Mouse (Mus musculus) left cerebral cortex, postnatal 25 days (tissue): ENCODE measurements around the gene Fbxo42. TPM values are rescaled to one million over a fixed set of nuclear protein-coding genes. Genes with fewer than 3 reads are reported as not detected.
A peak's percentile ranks its signal among the peaks of the same experiment; 100 is the strongest.

Experiments
- DNase-seq, 2 experiments: peaks; one replicate each; pipeline ENCODE4 v3.0.0; 2022; ENCODE audit warnings: low spot score in 2 of 2, mixed read lengths in 1 of 2
- intact Hi-C: fragments of 180-260 bp; cut with DNase I; formaldehyde crosslinking; loops from one replicate; pipeline ENCODE4 v1.15.1; 2025
- total RNA-seq, 2 experiments: library from RNA; stranded (reverse); gene quantifications; 2 replicates each; pipeline ENCODE4 v1.2.3; 2021

The Fbxo42 gene
- total RNA-seq, 2 experiments from 2014 or later = 31.4 to 32.3 TPM

DNA sequence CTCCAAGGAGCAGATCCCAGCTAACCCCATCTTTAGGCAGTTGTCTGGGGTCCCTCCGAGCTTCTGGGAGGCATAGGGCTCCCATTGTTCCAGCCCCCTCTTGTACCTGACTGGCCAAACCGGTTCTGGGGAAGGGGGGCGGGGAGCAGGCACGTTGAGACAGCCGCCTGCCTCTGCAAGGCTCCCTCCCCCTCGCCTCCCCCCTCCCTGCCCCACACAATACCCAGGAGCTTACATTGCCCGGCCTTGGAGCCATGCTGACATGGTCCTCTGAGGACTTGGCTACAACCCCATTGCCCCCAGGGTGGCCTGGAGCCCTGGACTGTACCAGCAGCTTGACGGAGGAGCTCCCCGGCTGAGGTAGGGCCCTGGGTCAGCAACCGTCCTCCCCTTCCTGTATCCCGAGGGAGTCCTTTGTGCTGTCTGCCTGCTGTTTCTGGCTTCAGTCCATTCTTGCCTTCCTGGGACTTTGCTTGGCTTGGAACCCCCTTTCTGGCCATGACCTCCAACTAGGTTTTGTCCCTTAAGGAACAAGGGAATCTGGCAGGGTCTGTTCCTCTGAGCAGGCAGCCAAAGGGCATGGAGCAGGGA is 95.0 kb downstream of the Fbxo42 start:
- DNase-seq = peak in 1 of 2 experiments; percentile 57
- intact Hi-C loops = no loop called here

DNA sequence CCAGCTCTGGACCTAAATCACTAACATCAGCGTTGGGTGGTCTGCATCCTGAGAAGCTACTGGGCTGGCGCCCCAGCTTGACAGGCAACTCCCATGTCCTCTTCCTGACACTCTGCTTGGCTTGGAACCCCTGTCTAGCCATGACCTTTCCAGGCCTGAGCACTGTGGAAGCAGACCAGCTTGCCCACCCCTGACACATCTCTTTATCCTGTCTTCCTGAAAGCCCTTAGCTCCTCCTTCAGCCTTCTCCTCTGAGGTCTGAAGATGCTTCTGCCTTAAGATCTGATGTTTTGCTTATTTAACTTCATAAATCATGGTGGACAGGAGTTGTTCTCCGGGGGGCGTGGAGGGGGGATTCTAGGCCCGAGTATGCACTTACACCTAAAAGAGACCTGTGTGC is 95.9 kb downstream of the Fbxo42 start:
- no peak for DNase-seq
- intact Hi-C loops = no loop called here

DNA sequence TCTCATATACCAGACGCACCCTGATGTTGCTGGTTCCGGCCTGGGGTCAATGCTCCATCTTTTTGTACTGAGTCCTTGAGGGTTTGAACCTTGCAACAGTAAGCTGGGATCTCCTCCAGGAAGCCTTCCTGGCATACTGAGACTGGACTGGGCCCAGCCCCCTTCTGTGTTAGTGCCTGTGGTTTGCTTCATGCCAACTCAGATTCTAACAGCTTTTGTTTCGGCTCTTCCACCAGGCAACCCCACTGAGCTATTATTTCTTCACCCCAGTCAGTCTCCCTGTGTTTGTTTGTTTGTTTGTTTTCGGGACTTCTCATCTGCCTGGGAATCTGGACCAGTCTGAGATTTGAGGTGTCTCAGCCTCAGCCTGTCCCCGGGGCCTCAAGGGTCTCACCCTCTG is 96.7 kb downstream of the Fbxo42 start:
- intact Hi-C loops = no loop called here
- DNase-seq = peak in 1 of 2 experiments; percentile 20

DNA sequence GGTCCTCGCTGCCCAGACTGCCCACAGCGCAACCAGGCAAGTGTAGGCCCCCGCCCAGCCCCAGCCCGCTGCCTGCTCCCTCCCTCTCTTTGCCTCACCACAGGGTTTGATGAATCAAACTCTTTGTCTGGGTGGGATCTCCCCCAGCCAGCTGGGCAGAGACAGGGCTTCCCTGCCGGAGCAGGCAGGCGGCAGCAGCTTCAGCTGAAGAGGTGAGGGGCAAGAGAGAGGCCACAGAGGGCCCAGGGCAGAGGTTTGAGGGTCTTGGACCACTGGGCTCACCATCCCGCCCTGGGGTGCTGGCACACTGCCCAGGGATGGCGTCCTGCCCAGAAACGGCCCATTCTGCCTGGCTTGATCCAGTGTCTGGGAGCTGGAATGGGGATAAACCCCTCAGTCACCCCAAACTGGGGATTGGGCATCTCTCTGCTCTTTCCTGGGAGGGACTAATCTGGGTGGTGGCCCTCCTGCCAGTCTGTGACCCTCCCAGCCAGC is 97.3 kb downstream of the Fbxo42 start:
- DNase-seq = peak; percentile 53 to 55
- intact Hi-C loops = no loop called here

DNA sequence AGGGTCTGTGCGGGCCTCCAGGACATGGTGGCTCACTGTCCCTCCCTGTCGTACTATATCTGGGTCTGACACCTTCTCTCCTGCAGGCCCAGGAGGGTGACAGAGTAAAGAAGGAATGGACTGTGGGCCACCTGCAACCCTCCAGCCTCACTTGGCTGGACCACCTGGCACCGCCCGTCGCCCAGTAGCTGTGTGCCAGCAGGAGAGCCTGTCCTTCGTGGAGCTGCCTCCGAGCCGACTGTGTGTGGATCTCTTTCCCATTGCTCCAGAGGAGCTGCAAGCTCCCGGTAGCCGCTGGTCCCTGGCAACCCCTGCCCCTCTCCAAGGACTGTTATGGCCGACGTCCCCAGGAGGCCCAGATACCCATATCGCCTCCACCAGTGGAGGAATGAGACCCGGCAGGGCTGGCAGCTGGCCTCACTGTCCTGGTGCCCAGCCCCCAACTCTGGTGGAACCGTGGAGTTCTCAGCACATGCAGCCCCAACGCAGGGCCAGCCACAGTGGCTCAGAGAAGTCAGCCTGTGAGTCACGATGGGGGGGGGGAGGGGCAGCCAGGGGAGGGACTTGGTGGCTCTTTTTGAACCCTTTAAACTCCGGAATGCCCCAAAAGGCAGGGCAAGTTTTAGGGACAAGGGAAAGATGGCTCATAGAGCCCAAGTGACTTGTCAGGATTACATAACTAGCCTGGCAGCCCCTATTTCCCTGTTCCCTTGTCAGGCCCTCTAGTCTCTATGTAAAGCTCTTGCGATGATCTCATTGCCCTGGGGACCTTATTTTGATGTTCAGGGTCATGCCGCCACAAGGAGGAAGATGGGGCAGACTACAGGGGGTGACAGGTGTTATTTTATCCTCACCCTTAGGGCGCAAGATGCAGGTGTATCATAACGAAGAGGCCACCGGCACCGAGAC is 98.6 kb downstream of the Fbxo42 start:
- intact Hi-C loops = no loop called here
- DNase-seq = no peak

DNA sequence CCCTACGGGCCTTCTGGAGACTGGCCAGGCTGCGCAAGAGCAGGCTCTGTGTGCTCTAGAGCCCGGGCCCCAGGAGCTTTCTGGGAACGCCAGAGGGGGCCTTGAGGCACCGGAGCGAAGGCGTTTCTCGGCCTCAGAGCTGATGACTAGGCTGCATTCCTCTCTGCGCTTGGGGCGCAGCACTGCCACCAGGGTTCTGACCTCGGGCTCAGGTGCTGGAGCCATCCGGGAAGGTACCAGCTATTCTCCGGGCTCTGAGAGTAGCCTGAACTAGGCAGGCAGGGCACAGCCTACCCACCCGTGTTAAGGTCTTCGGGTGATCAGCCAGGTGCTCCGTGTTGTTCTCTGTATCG is 99.3 kb downstream of the Fbxo42 start:
- intact Hi-C loops = no loop called here

DNA sequence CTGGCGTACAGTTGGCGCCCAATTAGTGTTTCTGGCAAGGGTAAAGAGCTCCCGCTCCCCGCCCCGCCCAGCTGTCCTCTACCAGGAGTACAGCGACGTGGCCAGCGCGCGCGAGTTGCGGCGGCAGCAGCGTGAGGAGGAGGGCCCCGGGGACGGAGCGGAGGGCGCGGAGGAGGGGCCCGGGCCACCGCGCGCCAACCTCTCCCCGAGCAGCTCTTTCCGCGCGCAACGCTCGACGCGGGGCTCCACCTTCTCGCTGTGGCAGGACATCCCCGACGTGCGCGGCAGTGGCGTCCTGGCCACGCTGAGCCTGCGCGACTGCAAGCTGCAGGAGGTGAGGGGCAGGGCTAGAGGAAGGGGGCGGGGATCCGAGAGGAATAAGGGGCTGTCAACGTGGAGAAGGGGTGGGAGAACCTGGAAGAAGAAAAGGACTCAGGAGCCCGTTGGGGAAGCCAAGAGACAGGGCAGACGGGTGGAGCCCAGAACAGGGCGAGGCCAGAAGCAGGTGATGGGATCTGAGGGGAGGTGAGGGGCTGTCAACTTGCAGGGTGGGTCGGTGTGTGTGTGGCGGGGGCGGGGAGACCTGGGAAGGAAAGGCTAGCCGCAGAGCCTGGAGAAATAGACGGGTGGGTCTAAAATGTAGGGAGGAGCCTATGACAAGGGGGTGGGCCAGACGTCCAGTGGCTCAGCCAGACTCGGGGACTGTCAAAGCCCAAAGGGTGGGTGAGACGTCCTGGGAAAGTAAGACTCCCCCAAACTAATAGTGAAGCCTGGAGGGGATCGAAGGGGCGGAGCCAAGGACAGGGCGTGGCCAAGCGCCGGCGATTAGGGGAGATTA is 100.3 kb downstream of the Fbxo42 start:
- DNase-seq = no peak

More for the DNA sequence above, 99.3 kb downstream of the Fbxo42 start:
- no peak for DNase-seq

DNA sequence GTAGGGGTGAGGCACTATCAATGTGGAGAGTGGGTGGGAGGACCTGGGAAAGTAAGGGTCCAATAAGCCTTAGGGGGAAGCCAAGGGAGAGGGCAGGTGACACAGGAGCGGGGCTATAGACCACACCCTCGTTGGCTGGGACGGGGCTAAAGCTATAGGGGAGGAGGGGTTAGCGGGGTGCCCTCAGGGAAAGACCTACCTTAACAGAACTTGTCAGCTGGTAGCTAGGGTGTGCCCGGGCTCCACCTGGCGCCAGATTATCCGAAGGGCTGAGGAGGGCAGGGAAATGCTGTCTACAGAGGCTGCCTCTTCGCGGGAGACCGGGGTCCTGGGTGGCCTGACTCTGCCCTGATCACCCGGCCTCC is 100.9 kb downstream of the Fbxo42 start:
- intact Hi-C loops = no loop called here
- DNase-seq = no peak

More for the DNA sequence above, 100.3 kb downstream of the Fbxo42 start:
- intact Hi-C loops = no loop called here

DNA sequence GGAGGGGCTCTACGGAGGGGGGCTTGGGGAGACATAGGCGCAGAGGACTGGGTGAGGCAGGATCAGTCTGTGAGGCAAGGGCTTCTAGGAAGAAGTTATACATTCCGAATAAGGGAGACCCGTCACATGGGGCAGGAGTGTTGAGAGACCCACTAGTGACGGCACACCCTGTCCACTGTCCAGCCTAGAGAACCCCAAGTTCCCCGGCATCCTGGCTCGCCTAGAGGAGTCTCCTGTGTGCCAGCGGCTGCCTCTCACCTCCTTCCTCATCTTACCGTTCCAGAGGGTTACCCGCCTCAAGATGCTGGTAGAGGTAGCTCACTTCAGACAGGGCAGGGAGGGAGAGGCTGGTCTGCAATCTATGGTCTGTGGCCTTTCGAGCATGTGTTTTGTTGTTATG is 101.7 kb downstream of the Fbxo42 start:
- intact Hi-C loops = no loop called here
- no peak for DNase-seq

DNA sequence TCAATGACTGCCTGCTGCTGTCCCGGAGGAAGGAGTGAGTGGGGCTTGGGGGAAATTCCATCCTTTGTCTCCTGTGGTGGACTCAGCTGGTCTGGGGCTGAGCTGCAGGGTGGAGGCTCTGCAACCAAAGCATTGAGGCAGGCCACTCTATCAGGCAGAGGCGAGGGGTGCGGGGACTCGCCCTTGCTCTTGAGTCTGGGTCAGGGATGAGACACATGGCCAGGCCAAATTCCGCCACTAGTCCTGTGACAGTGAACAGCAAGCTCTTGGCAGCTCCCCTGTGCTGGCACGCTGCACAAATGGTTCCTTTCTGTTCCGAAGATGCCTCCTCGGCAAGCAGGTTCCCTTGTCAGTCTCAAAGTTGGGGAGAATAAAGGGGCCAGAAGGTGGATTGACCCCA is 103.4 kb downstream of the Fbxo42 start:
- intact Hi-C loops = no loop called here
- no peak for DNase-seq

DNA sequence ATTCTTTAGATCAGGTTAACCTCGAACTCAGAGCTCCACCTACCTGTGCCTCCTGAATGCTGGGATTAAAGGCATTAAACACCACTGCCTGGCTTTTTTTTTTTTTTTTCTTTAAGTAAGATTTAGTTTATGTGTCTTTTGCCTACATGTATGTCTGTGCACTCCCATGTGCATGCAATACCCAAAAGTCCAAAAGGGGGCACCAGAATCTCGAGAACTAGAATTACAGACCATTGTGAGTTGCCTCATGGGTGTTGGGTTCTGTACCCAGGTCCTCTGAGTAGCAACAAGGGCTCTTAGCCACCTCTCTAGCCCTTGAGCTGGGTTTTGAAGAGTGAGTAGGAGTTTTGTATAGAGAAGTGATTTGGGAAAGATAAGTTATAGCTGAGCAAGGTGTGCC is 104.9 kb downstream of the Fbxo42 start:
- intact Hi-C loops = no loop called here
- no peak for DNase-seq

Other genes starting within 250 kb of the Fbxo42 start
- gene Padi2, start 241.6 kb upstream of the Fbxo42 start, total RNA-seq = 10 to 100 TPM in 1 of 2 experiments, 1 to 10 TPM in 1; 9.5 to 12.1 TPM
- gene Sdhb, start 186.7 kb upstream of the Fbxo42 start, total RNA-seq = 100 to 1,000 TPM; 187 to 191 TPM
- 100 to 1,000 TPM; 162 to 171 TPM for gene Atp13a2, start 161.0 kb upstream of the Fbxo42 start, total RNA-seq
- 1 to 10 TPM; 4.4 to 4.5 TPM for gene Mfap2, start 137.5 kb upstream of the Fbxo42 start, total RNA-seq
- gene Crocc, start 87.4 kb upstream of the Fbxo42 start, total RNA-seq = 10 to 100 TPM; 51.4 to 62.7 TPM
- gene Necap2, start 69.6 kb upstream of the Fbxo42 start, total RNA-seq = 10 to 100 TPM; 36.3 to 46.0 TPM
- under 1 TPM; 0.55 to 0.83 TPM for gene Spata21, start 59.6 kb upstream of the Fbxo42 start, total RNA-seq
- gene Szrd1, start 8.1 kb upstream of the Fbxo42 start, total RNA-seq = 10 to 100 TPM; 41.7 to 49.2 TPM
- gene Rsg1, start 66.0 kb downstream of the Fbxo42 start, total RNA-seq = 1 to 10 TPM; 2.5 to 3.2 TPM
- gene Arhgef19, start 91.6 kb downstream of the Fbxo42 start, total RNA-seq = 10 to 100 TPM; 15.1 to 16.3 TPM
- 1 to 10 TPM in 1 of 2 experiments, under 1 TPM in 1; 0.82 to 1.2 TPM for gene Epha2, start 153.3 kb downstream of the Fbxo42 start, total RNA-seq
- 1 to 10 TPM; 3.1 to 3.5 TPM for gene Fam131c, start 220.3 kb downstream of the Fbxo42 start, total RNA-seq